Mouse (Mus musculus) ovary, adult 2 months (tissue): ENCODE data around the gene B430305J03Rik. TPM values are rescaled to one million over a fixed set of nuclear protein-coding genes. Genes with fewer than 3 reads are reported as not detected.

ENCODE experiments used
- polyA plus RNA-seq: library from polyadenylated mRNA; depleted of rRNA; stranded (reverse); fragments of >200 nt; gene quantifications from 2 replicates; pipeline ENCODE4 v1.2.3, GENCODE M21; 2012; rRNA removed

The B430305J03Rik gene
- 0.31 and 0.51 TPM in 2 replicates for polyA plus RNA-seq

DNA sequence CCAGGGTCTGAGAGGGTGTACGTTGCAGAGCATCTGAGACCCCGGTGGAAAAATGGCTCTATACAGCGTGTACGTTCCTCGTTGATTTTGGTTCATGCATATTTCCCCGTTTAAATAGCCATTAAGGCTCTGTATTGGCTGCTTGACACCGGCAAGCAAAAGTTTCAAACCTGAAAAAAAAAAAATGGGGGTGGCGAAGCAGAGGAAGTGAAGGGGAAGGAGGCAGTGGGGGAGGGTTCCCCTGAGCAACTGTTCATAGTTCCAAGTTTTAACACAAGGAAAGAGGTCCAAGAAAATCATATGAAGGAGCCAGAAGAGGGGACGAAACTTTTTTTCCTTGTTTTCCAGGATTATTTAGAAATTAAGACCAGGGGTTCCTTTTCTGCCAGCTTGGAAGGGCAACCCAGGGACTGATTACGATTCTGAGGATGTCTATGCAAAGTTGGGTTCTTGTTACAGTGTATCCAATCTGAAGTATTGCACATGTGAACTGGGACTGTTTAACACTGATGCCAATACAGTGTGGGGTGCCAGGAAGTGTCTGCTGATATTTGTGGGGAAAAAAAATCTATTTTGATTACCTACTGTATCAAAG lies at the start of gene B430305J03Rik:
Gene B430305J03Rik, minus strand, starts transcription at position 173 of the 595 bp plus-strand sequence.

DNA sequence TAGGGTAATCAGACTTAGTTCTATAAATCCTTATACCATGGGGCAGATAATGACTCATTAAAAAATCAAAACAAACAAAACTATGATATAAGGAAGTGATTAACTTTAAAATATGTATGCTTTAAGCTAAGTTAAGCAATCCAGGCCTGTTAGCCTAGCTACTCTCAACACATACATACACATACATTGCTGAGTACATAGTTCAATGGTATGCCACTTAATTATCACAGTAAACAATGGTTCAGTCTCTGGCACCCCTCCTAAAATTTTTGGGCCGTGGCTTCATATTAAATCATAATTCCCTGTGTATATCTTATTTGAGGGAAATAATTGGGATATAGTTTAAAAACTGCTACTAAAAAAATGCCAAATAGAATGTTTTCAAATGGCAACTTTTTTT lies 4.4 kb downstream of the B430305J03Rik start, which contains the start of gene Rap2b:
Gene Rap2b, plus strand, starts transcription at position 301 of the 400 bp plus-strand sequence.

Other genes starting within 250 kb of the B430305J03Rik start
- 14.1 and 16.6 TPM in 2 replicates for gene Rap2b, start 4.3 kb downstream of the B430305J03Rik start, polyA plus RNA-seq